Mouse (Mus musculus): ENCODE data around the gene Zcchc2. TPM values are rescaled to one million over a fixed set of nuclear protein-coding genes. Genes with fewer than 3 reads are reported as not detected.

Zcchc2 gene
- 2.7 TPM in 2 replicates for polyA plus RNA-seq (2015; fragmentation: Nextera tagmentation; extraction: Ambion mirVana)

DNA sequence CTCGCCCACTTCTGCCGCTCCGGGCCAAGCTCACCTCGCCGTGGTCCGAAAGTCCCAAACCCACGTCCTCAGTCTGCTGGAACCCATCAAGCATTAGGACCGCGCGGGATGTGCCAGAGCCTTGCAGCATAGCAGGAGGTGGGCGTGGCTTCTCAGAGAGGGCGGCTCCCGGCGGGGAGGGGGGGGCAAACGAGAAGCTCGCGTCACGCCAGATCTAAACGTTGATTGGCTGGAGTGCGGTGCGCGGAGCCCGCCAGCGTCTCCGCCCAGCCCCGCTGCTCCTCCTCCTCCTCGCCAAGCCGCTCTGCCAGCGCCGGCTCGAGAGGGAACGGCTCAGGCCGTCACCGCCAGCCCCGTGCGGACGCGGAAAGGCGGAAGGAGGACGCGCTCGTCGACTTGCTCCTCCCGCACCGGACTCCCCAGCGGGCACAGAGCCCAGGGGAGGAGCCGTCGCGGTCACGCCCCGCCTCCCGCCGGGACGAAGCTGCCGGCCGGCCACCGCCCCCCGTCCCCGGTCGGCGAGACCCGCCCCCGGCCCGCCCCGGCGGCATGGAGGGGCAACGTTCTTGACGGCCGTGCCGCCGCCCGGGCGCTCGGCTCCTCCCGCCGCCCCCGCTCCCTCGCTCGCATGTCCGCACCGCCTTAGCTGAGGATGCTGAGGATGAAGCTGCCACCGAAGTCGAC is at the start of gene Zcchc2:
TSS of gene Zcchc2 (plus strand) at position 269 of the 684 bp plus-strand sequence.
- Histone ChIP-seq H3K9ac (peak within 1 kb of the TSS; percentile 88), H3K27me3 (no peaks in the 10 kb centered on the region), H3K4me2 (peak within 1 kb of the TSS; percentile 99), H3K9me3 (no peaks in the 10 kb centered on the region), H3K27ac (replicated peaks) (peak within 1 kb of the TSS; percentile 95), H3K4me1 (replicated peaks) (peaks cover 34% of the 10 kb centered on the region), H3K36me3 (no peaks in the 10 kb centered on the region), H3K4me3 (peak within 1 kb of the TSS; percentile 73)
- peak; percentile 98 for ATAC-seq (ENCODE audit: low FRiP score, low read depth)
- WGBS = under 1% methylated on average over 54 of the region's 83 CpGs

- no peak for ATAC-seq (ENCODE audit: low FRiP score, low read depth)
- no peak overlapping the region for H3K27ac ChIP-seq (replicated peaks)
- H3K9me3 ChIP-seq = no peaks in the 10 kb centered on the region
- no peaks in the 10 kb centered on the region for H3K27me3 ChIP-seq
- H3K4me3 ChIP-seq = no peak overlapping the region
- 0 out of 2 replicates have a peak, but pooled peaks cover 5% of the 10 kb centered on the region for H3K4me1 ChIP-seq (replicated peaks)
- 75% methylated on average over 10 of the region's 10 CpGs for WGBS
- H3K9ac ChIP-seq = no peak overlapping the region
- no peak overlapping the region for H3K4me2 ChIP-seq
- no peaks in the 10 kb centered on the region for H3K36me3 ChIP-seq
Observed at GRCm38 (mm10) chr1:105944927-105945580, 45.2 kb upstream of the Zcchc2 start.

GRCm38 (mm10) chr1:105946581-105947540 is 43.3 kb upstream of the Zcchc2 start:
- no peaks in the 10 kb centered on the region for H3K36me3 ChIP-seq
- no peak overlapping the region for H3K4me2 ChIP-seq
- 0 out of 2 replicates have a peak, but pooled peaks cover 5% of the 10 kb centered on the region for H3K4me1 ChIP-seq (replicated peaks)
- H3K9ac ChIP-seq = no peak overlapping the region
- no peak for ATAC-seq (ENCODE audit: low FRiP score, low read depth)
- no peaks in the 10 kb centered on the region for H3K9me3 ChIP-seq
- H3K27ac ChIP-seq (replicated peaks) = no peak overlapping the region
- WGBS = 69% methylated on average over 13 of the region's 13 CpGs
- H3K4me3 ChIP-seq = no peak overlapping the region
- no peaks in the 10 kb centered on the region for H3K27me3 ChIP-seq

DNA sequence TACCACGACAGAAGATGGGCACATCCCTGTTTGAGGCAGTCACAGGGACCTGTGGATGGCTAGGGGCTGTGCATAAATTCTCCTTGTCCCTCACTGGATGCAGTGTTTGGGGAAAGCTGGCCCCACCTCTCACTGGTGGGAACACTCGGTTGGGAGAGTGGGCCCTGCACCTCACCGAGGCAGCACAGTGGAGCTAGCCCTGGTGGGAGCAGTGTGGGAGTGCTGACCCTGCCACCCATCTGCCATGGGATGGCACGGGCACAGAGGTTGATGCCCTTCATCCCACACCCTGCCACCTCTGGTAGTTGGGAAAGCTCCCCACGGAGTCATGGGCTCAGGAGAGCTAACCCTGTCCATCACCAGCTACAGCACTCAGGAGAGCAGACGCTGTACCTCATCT is 41.9 kb upstream of the Zcchc2 start:
- H3K36me3 ChIP-seq = no peaks in the 10 kb centered on the region
- no peaks in the 10 kb centered on the region for H3K9me3 ChIP-seq
- no peaks in the 10 kb centered on the region for H3K27me3 ChIP-seq
- H3K4me3 ChIP-seq = no peak overlapping the region
- 85% methylated on average over 6 of the region's 6 CpGs for WGBS
- H3K4me1 ChIP-seq (replicated peaks) = 0 out of 2 replicates have a peak, but pooled peaks cover 5% of the 10 kb centered on the region
- no peak overlapping the region for H3K4me2 ChIP-seq
- no peak overlapping the region for H3K9ac ChIP-seq
- H3K27ac ChIP-seq (replicated peaks) = no peak overlapping the region
- no peak for ATAC-seq (ENCODE audit: low FRiP score, low read depth)

GRCm38 (mm10) chr1:105953588-105953987 is 36.6 kb upstream of the Zcchc2 start:
- no peak overlapping the region for H3K4me2 ChIP-seq
- no peaks in the 10 kb centered on the region for H3K27me3 ChIP-seq
- no peaks in the 10 kb centered on the region for H3K4me1 ChIP-seq (replicated peaks)
- H3K27ac ChIP-seq (replicated peaks) = no peak overlapping the region
- ATAC-seq (ENCODE audit: low FRiP score, low read depth) = no peak
- H3K4me3 ChIP-seq = no peak overlapping the region
- H3K36me3 ChIP-seq = no peaks in the 10 kb centered on the region
- H3K9me3 ChIP-seq = peaks cover 5% of the 10 kb centered on the region; the same call in 1 of the 2 replicates
- no peak overlapping the region for H3K9ac ChIP-seq
- WGBS = 75% methylated on average over 2 of the region's 2 CpGs

DNA sequence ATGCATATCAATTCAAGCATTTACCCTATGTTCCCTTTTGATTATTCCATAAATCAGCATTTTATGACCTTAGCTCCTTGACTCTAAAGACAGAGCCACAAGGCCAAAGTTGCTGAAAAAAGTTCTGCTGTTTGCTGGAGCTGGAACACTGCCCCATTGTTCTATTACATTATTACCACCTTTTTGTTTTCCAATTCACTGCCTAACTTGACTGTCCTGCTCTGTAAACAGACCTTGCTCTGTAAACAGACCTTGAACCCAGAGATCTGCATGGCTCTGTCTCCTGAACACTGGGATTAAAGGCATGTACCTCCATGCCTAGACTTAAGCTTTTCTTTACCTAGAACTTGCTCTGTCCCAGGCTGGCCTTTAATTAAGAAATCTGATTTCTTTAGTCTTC is 36.2 kb upstream of the Zcchc2 start:
- H3K27me3 ChIP-seq = no peaks in the 10 kb centered on the region
- H3K4me1 ChIP-seq (replicated peaks) = no peaks in the 10 kb centered on the region
- no peak overlapping the region for H3K4me2 ChIP-seq
- ATAC-seq (ENCODE audit: low FRiP score, low read depth) = no peak
- H3K4me3 ChIP-seq = no peak overlapping the region
- H3K9me3 ChIP-seq = peaks cover 5% of the 10 kb centered on the region; the same call in 1 of the 2 replicates
- H3K27ac ChIP-seq (replicated peaks) = no peak overlapping the region
- no peak overlapping the region for H3K9ac ChIP-seq
- H3K36me3 ChIP-seq = no peaks in the 10 kb centered on the region

- no peak overlapping the region for H3K9ac ChIP-seq
- ATAC-seq (ENCODE audit: low FRiP score, low read depth) = no peak
Observed at GRCm38 (mm10) chr1:105956057-105956456, 34.1 kb upstream of the Zcchc2 start.

DNA sequence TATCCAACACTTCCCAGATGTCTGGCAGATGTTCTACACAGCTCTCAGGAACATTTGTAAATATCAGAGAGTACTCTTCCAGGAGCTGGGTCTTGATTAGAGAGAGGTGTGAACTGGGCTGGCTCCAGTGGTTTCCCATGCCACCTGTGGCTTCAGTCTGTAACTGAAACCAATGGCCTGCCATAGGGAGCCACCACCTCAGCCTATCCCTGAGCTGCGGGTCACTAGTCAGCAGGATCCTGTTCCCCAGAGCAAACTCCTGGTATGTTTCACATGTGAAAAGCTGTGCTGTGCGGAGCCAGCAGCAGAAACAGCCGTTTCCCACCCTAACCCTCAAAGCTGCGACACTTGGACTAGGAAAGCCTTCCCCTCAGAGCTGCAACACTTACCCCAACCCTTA is 28.7 kb upstream of the Zcchc2 start:
- no peak overlapping the region for H3K4me2 ChIP-seq
- no peak overlapping the region for H3K4me3 ChIP-seq
- WGBS = 71% methylated on average over 4 of the region's 4 CpGs
- H3K36me3 ChIP-seq = no peaks in the 10 kb centered on the region
- no peaks in the 10 kb centered on the region for H3K9me3 ChIP-seq
- H3K27ac ChIP-seq (replicated peaks) = no peak overlapping the region
- H3K4me1 ChIP-seq (replicated peaks) = no peaks in the 10 kb centered on the region
- H3K9ac ChIP-seq = no peak overlapping the region
- no peak for ATAC-seq (ENCODE audit: low FRiP score, low read depth)
- H3K27me3 ChIP-seq = no peaks in the 10 kb centered on the region

More at GRCm38 (mm10) chr1:105956057-105956456, 34.1 kb upstream of the Zcchc2 start:
- Histone ChIP-seq H3K4me3 (no peak overlapping the region), H3K9me3 (peaks cover 5% of the 10 kb centered on the region; the same call in 1 of the 2 replicates), H3K27ac (replicated peaks) (no peak overlapping the region), H3K4me1 (replicated peaks) (no peaks in the 10 kb centered on the region), H3K4me2 (no peak overlapping the region), H3K27me3 (no peaks in the 10 kb centered on the region), H3K36me3 (no peaks in the 10 kb centered on the region)
- 61% methylated on average over 5 of the region's 5 CpGs for WGBS

- ATAC-seq (ENCODE audit: low FRiP score, low read depth) = no peak
- H3K27ac ChIP-seq (replicated peaks) = no peak overlapping the region
- H3K9ac ChIP-seq = no peak overlapping the region
- no peaks in the 10 kb centered on the region for H3K9me3 ChIP-seq
- no peaks in the 10 kb centered on the region for H3K36me3 ChIP-seq
- no peak overlapping the region for H3K4me3 ChIP-seq
- 71% methylated on average over 7 of the region's 7 CpGs for WGBS
- no peaks in the 10 kb centered on the region for H3K27me3 ChIP-seq
- H3K4me2 ChIP-seq = no peak overlapping the region
- no peaks in the 10 kb centered on the region for H3K4me1 ChIP-seq (replicated peaks)
Observed at GRCm38 (mm10) chr1:105962084-105962818, 28.0 kb upstream of the Zcchc2 start.

- WGBS = 95% methylated on average over 9 of the region's 9 CpGs
- no peak for ATAC-seq (ENCODE audit: low FRiP score, low read depth)
- Histone ChIP-seq H3K4me1 (replicated peaks) (no peaks in the 10 kb centered on the region), H3K27me3 (no peaks in the 10 kb centered on the region), H3K27ac (replicated peaks) (no peak overlapping the region), H3K4me2 (no peak overlapping the region), H3K36me3 (no peaks in the 10 kb centered on the region), H3K9ac (no peak overlapping the region), H3K4me3 (no peak overlapping the region), H3K9me3 (no peaks in the 10 kb centered on the region)
Observed at GRCm38 (mm10) chr1:105962852-105963251, 27.4 kb upstream of the Zcchc2 start.

GRCm38 (mm10) chr1:105964514-105964913 is 25.7 kb upstream of the Zcchc2 start:
- no peaks in the 10 kb centered on the region for H3K4me1 ChIP-seq (replicated peaks)
- H3K9me3 ChIP-seq = no peaks in the 10 kb centered on the region
- H3K4me3 ChIP-seq = no peak overlapping the region
- WGBS = 71% methylated on average over 4 of the region's 4 CpGs
- H3K9ac ChIP-seq = no peak overlapping the region
- no peaks in the 10 kb centered on the region for H3K36me3 ChIP-seq
- H3K4me2 ChIP-seq = no peak overlapping the region
- no peak overlapping the region for H3K27ac ChIP-seq (replicated peaks)
- no peaks in the 10 kb centered on the region for H3K27me3 ChIP-seq
- ATAC-seq (ENCODE audit: low FRiP score, low read depth) = no peak

Measured in hindbrain, embryonic 15.5 days (tissue).